Mouse (Mus musculus): ENCODE results near the gene Mthfsd. TPM values are rescaled to one million over a fixed set of nuclear protein-coding genes. Genes with fewer than 3 reads are reported as not detected.

Mthfsd gene
- total and polyA plus RNA-seq, 3 experiments, result 46.1 to 62.6 TPM; not detected in 1

DNA sequence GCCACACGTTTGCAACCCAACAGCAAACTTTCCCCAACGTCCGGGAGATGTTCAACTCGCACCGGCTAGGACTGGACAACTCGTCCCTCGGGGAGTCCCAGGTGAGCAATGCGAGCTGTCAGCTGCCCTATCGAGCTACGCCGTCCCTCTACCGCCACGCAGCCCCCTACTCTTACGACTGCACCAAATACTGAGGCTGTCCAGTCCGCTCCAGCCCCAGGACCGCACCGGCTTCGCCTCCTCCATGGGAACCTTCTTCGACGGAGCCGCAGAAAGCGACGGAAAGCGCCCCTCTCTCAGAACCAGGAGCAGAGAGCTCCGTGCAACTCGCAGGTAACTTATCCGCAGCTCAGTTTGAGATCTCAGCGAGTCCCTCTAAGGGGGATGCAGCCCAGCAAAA lies 9.7 kb upstream of the Mthfsd start:
- H3K4me3 ChIP-seq (ENCODE audit: control insufficient read depth in 1 of 2, insufficient read depth in 1 of 2, low read depth in 2 of 2, low read length in 2 of 2), result peak overlapping the region; percentile 61 to 63
- TF ChIP-seq CTCF (IDR thresholded peaks at IDR 0.05 in 2 of 3, conservative IDR thresholded peaks at IDR 0.05 in 1 of 3; ENCODE audit: control insufficient read depth in 1 of 3, insufficient read depth in 1 of 3, low read depth in 2 of 3, low read length in 3 of 3, poor library complexity in 1 of 3, severe bottlenecking in 1 of 3) (no peak), POLR2A (IDR thresholded peaks at IDR 0.05; ENCODE audit: control insufficient read depth in 1 of 2, insufficient read depth in 1 of 2, low read depth in 1 of 2, low read length in 2 of 2, poor library complexity in 1 of 2) (no peak), MAFK (IDR thresholded peaks at IDR 0.05; ENCODE audit: borderline replicate concordance, low read depth, low read length) (no peak), ELF1 (IDR thresholded peaks at IDR 0.05; ENCODE audit: low read depth, low read length) (no peak), ZKSCAN1 (IDR thresholded peaks at IDR 0.05; ENCODE audit: low read depth, low read length) (no peak), SMC3 (IDR thresholded peaks at IDR 0.05; ENCODE audit: low read depth, low read length) (no peak), NRF1 (IDR thresholded peaks at IDR 0.05; ENCODE audit: insufficient read depth, low read depth, low read length, poor library complexity, severe bottlenecking) (no peak), BHLHE40 (IDR thresholded peaks at IDR 0.05; ENCODE audit: borderline replicate concordance, low read depth, low read length) (no peak)
- DNase-seq (ENCODE audit: low read depth, low spot score), result peak; percentile 34
- peaks cover 0 to 7% of the 10 kb centered on the region in 2 experiments; a peak in 2 of 4 replicates for H3K4me1 ChIP-seq (ENCODE audit: control insufficient read depth in 1 of 2, insufficient read depth in 2 of 2, low read length in 2 of 2)
- H3K27me3 ChIP-seq (ENCODE audit: control insufficient read depth in 1 of 2, insufficient read depth in 2 of 2, low read length in 2 of 2), result no peaks in the 10 kb centered on the region
- peak overlapping the region; percentile 64 for H3K9ac ChIP-seq (ENCODE audit: control insufficient read depth, low read depth, low read length, poor library complexity, severe bottlenecking)
- H3K9me3 ChIP-seq (replicated peaks; ENCODE audit: insufficient read depth, low read length), result no peaks in the 10 kb centered on the region
- H3K27ac ChIP-seq (ENCODE audit: control insufficient read depth, low read depth, low read length), result peak overlapping the region; percentile 14
- peaks cover 62% of the 10 kb centered on the region for H3K79me2 ChIP-seq (ENCODE audit: control insufficient read depth, insufficient read depth, low read length, poor library complexity)
- peaks cover 0 to 6% of the 10 kb centered on the region in 2 experiments; a peak in 3 of 4 replicates for H3K36me3 ChIP-seq (ENCODE audit: control insufficient read depth in 1 of 2, insufficient read depth in 2 of 2, low read length in 2 of 2)

DNA sequence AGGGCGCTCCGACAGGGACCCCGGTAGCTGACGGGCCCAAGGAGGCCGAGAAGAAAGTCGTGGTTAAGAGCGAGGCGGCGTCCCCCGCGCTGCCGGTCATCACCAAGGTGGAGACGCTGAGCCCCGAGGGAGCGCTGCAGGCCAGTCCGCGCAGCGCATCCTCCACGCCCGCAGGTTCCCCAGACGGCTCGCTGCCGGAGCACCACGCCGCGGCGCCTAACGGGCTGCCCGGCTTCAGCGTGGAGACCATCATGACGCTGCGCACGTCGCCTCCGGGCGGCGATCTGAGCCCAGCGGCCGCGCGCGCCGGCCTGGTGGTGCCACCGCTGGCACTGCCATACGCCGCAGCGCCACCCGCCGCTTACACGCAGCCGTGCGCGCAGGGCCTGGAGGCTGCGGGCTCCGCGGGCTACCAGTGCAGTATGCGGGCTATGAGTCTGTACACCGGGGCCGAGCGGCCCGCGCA lies 9.0 kb upstream of the Mthfsd start:
- Histone ChIP-seq H3K4me3 (ENCODE audit: control insufficient read depth in 1 of 2, insufficient read depth in 1 of 2, low read depth in 2 of 2, low read length in 2 of 2) (peak overlapping the region; percentile 61 to 63), H3K4me1 (ENCODE audit: control insufficient read depth in 1 of 2, insufficient read depth in 2 of 2, low read length in 2 of 2) (peaks cover 0 to 12% of the 10 kb centered on the region in 2 experiments; a peak in 3 of 4 replicates), H3K27me3 (ENCODE audit: control insufficient read depth in 1 of 2, insufficient read depth in 2 of 2, low read length in 2 of 2) (no peaks in the 10 kb centered on the region), H3K79me2 (ENCODE audit: control insufficient read depth, insufficient read depth, low read length, poor library complexity) (peaks cover 57% of the 10 kb centered on the region), H3K27ac (ENCODE audit: control insufficient read depth, low read depth, low read length) (peak overlapping the region; percentile 30), H3K36me3 (ENCODE audit: control insufficient read depth in 1 of 2, insufficient read depth in 2 of 2, low read length in 2 of 2) (peaks cover 0 to 6% of the 10 kb centered on the region in 2 experiments; a peak in 3 of 4 replicates), H3K9ac (ENCODE audit: control insufficient read depth, low read depth, low read length, poor library complexity, severe bottlenecking) (peak overlapping the region; percentile 64), H3K9me3 (replicated peaks; ENCODE audit: insufficient read depth, low read length) (no peaks in the 10 kb centered on the region)
- TF ChIP-seq CTCF (IDR thresholded peaks at IDR 0.05 in 2 of 3, conservative IDR thresholded peaks at IDR 0.05 in 1 of 3; ENCODE audit: control insufficient read depth in 1 of 3, insufficient read depth in 1 of 3, low read depth in 2 of 3, low read length in 3 of 3, poor library complexity in 1 of 3, severe bottlenecking in 1 of 3), result 0 out of 6 replicates have a peak, but pooled peaks of 1 of the 3 experiments have one; percentile 2
- no peak for TF ChIP-seq ZMIZ1 (IDR thresholded peaks at IDR 0.05; ENCODE audit: low read depth, low read length)
- no peak for TF ChIP-seq CHD1 (IDR thresholded peaks at IDR 0.05; ENCODE audit: low read depth, low read length)
- DNase-seq (ENCODE audit: low read depth, low spot score), result peak; percentile 48

DNA sequence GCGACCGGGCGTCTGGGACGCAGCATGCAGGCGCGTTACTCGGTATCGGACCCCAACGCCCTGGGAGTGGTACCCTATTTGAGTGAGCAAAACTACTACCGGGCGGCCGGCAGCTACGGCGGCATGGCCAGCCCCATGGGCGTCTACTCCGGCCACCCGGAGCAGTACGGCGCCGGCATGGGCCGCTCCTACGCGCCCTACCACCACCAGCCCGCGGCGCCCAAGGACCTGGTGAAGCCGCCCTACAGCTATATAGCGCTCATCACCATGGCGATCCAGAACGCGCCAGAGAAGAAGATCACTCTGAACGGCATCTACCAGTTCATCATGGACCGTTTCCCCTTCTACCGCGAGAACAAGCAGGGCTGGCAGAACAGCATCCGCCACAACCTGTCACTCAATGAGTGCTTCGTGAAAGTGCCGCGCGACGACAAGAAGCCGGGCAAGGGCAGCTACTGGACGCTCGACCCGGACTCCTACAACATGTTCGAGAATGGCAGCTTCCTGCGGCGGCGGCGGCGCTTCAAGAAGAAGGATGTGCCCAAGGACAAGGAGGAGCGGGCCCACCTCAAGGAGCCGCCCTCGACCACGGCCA lies 8.5 kb upstream of the Mthfsd start:
- Histone ChIP-seq H3K9ac (ENCODE audit: control insufficient read depth, low read depth, low read length, poor library complexity, severe bottlenecking) (peak overlapping the region; percentile 64), H3K9me3 (replicated peaks; ENCODE audit: insufficient read depth, low read length) (no peaks in the 10 kb centered on the region), H3K36me3 (ENCODE audit: control insufficient read depth in 1 of 2, insufficient read depth in 2 of 2, low read length in 2 of 2) (peaks cover 0 to 6% of the 10 kb centered on the region in 2 experiments; a peak in 3 of 4 replicates), H3K4me1 (ENCODE audit: control insufficient read depth in 1 of 2, insufficient read depth in 2 of 2, low read length in 2 of 2) (peaks cover 1 to 11% of the 10 kb centered on the region in 2 experiments; a peak in 3 of 4 replicates), H3K27me3 (ENCODE audit: control insufficient read depth in 1 of 2, insufficient read depth in 2 of 2, low read length in 2 of 2) (no peaks in the 10 kb centered on the region), H3K4me3 (ENCODE audit: control insufficient read depth in 1 of 2, insufficient read depth in 1 of 2, low read depth in 2 of 2, low read length in 2 of 2) (peak overlapping the region; percentile 61 to 63), H3K27ac (ENCODE audit: control insufficient read depth, low read depth, low read length) (peak overlapping the region; percentile 54), H3K79me2 (ENCODE audit: control insufficient read depth, insufficient read depth, low read length, poor library complexity) (peaks cover 52% of the 10 kb centered on the region)
- TF ChIP-seq POLR2AphosphoS5 (IDR thresholded peaks at IDR 0.05; ENCODE audit: borderline replicate concordance, low read depth, low read length) (no peak), CHD2 (IDR thresholded peaks at IDR 0.05; ENCODE audit: low read length) (no peak), MYC (IDR thresholded peaks at IDR 0.05; ENCODE audit: low read depth, low read length) (no peak), MAX (IDR thresholded peaks at IDR 0.05; ENCODE audit: low read length) (no peak), HCFC1 (IDR thresholded peaks at IDR 0.05; ENCODE audit: low read depth, low read length) (no peak), ELF1 (IDR thresholded peaks at IDR 0.05; ENCODE audit: low read depth, low read length) (no peak), MEF2A (IDR thresholded peaks at IDR 0.05; ENCODE audit: extremely low read depth, insufficient replicate concordance, low read depth, low read length, poor library complexity, severe bottlenecking) (no peak), E2F4 (IDR thresholded peaks at IDR 0.05; ENCODE audit: borderline replicate concordance, low read depth, low read length) (no peak), TAL1 (IDR thresholded peaks at IDR 0.05; ENCODE audit: low read length) (no peak), POLR2A (IDR thresholded peaks at IDR 0.05; ENCODE audit: control insufficient read depth in 1 of 2, insufficient read depth in 1 of 2, low read depth in 1 of 2, low read length in 2 of 2, poor library complexity in 1 of 2) (no peak), MXI1 (IDR thresholded peaks at IDR 0.05; ENCODE audit: low read depth, low read length) (no peak), NRF1 (IDR thresholded peaks at IDR 0.05; ENCODE audit: insufficient read depth, low read depth, low read length, poor library complexity, severe bottlenecking) (no peak)
- DNase-seq (ENCODE audit: low read depth, low spot score), result peak; percentile 79

Data from MEL (cell line).